18 mouse cellular contexts compared by ENCODE assay signal in genomic region chr6:85206182-85206938, GRCm38 (mm10). TPM values are rescaled to one million over a fixed set of nuclear protein-coding genes. Genes with fewer than 3 reads are reported as not detected.
DNase-seq lines count a peak whose midpoint lies in the region; ATAC-seq and TF ChIP-seq lines count a peak whose summit lies in the region.
"Had no signal": no experiment of that assay in that cellular context is flagged by ENCODE, and none has a peak within 500 bp of the region (broad histone marks: within the 10 kb centered on the region; RNA-seq: fewer than 3 reads in every experiment).

No protein-coding gene starts in this region.

- H3K27me3 ChIP-seq in forebrain, embryonic 15.5 days = no peaks in the 10 kb centered on the region
- H3K27me3 ChIP-seq in heart, embryonic 12.5 days (replicated peaks) = peaks cover 77% of the 10 kb centered on the region

- 29% methylated on average over 16 of the region's 16 CpGs for WGBS in forebrain, embryonic 15.5 days
- 26% methylated on average over 16 of the region's 16 CpGs for WGBS in heart, embryonic 12.5 days

- H3K9ac ChIP-seq in forebrain, embryonic 15.5 days (replicated peaks) = peak overlapping the region; percentile 22; the same call in 1 of the 2 replicates
- H3K9ac ChIP-seq in heart, embryonic 12.5 days = no peak overlapping the region
- H3K9ac ChIP-seq: embryonic facial prominence, embryonic 15.5 days had no signal

- H3K9me3 ChIP-seq in forebrain, embryonic 15.5 days = no peaks in the 10 kb centered on the region
- H3K9me3 ChIP-seq in heart, embryonic 12.5 days (replicated peaks) = no peaks in the 10 kb centered on the region
- H3K9me3 ChIP-seq: embryonic facial prominence, embryonic 15.5 days; megakaryocyte, embryonic 14.5 days had no signal

- TF ChIP-seq CTCF in cortical plate, adult 2 months (IDR thresholded peaks at IDR 0.05; ENCODE audit: extremely low read depth, insufficient read depth, low read length) = no peak

- TF ChIP-seq POLR2A in cortical plate, adult 2 months (IDR thresholded peaks at IDR 0.05; ENCODE audit: extremely low read depth, insufficient read depth, low read length) = no peak

- peak; percentile 61 to 65 for DNase-seq in left cerebral cortex, postnatal 14 days (ENCODE audit: low spot score in 2 of 2)
- DNase-seq in left cerebral cortex, adult 8-10 months (ENCODE audit: low spot score in 2 of 2) = no peak
- peak; percentile 30 for DNase-seq in lung, postnatal 25 days (ENCODE audit: low spot score)
- no peak for DNase-seq in MN1 (ENCODE audit: low spot score)
- DNase-seq: cerebellum, adult 9-10 months; heart, adult 18-20 months; kidney, postnatal 25 days; thymus, postnatal 4 days had no signal

- ATAC-seq in forebrain, embryonic 15.5 days (replicated peaks) = peak; percentile 55
- ATAC-seq in heart, embryonic 12.5 days (ENCODE audit: insufficient number of reproducible peaks, low FRiP score) = no peak

- peak overlapping the region; percentile 14; the same call in 1 of the 2 replicates for H3K27ac ChIP-seq in cortical plate, adult 2 months (ENCODE audit: insufficient read depth, low read length)
- H3K27ac ChIP-seq in forebrain, embryonic 15.5 days (replicated peaks) = peak overlapping the region; percentile 91
- no peak overlapping the region for H3K27ac ChIP-seq in heart, embryonic 12.5 days (ENCODE audit: poor library complexity, severe bottlenecking)
- H3K27ac ChIP-seq: embryonic facial prominence, embryonic 15.5 days had no signal

- intact Hi-C loops in left cerebral cortex, postnatal 14 days (cut with DNase I) = no loop called here

- H3K4me2 ChIP-seq in forebrain, embryonic 15.5 days (replicated peaks) = 0 out of 2 replicates have a peak overlapping the region, but pooled peaks have one; percentile 5
- no peak overlapping the region for H3K4me2 ChIP-seq in heart, embryonic 12.5 days
- H3K4me2 ChIP-seq: embryonic facial prominence, embryonic 15.5 days; liver, embryonic 11.5 days had no signal

- no peak overlapping the region for H3K4me3 ChIP-seq in cortical plate, adult 2 months (ENCODE audit: insufficient read depth, low read length)
- no peak overlapping the region for H3K4me3 ChIP-seq in forebrain, embryonic 15.5 days
- no peak overlapping the region for H3K4me3 ChIP-seq in heart, embryonic 12.5 days
- H3K4me3 ChIP-seq: embryonic facial prominence, embryonic 15.5 days; megakaryocyte, embryonic 14.5 days had no signal

- H3K36me3 ChIP-seq in forebrain, embryonic 15.5 days = peaks cover 2% of the 10 kb centered on the region; the same call in 1 of the 2 replicates
- H3K36me3 ChIP-seq in heart, embryonic 12.5 days = no peaks in the 10 kb centered on the region
- H3K36me3 ChIP-seq: embryonic facial prominence, embryonic 15.5 days had no signal

- peaks cover 8% of the 10 kb centered on the region for H3K4me1 ChIP-seq in cortical plate, adult 2 months (ENCODE audit: control insufficient read depth, insufficient read depth, low read length)
- H3K4me1 ChIP-seq in forebrain, embryonic 15.5 days = peaks cover 27% of the 10 kb centered on the region
- peaks cover 13% of the 10 kb centered on the region for H3K4me1 ChIP-seq in heart, embryonic 12.5 days (replicated peaks)

RNA-seq across cellular contexts. Expression of gene Emx1, which starts 19.1 kb away (rescaled TPM):
- total RNA-seq in left cerebral cortex, postnatal 14 days (2021) = 10 to 100 TPM; 39.9 to 41.6 TPM
- 10 to 100 TPM; 32.0 to 34.9 (median 33.8) TPM for total RNA-seq in left cerebral cortex, adult 8-10 months (2022)
- 46.4 and 51.2 TPM in 2 replicates for polyA plus RNA-seq in cortical plate, adult 2 months (2012; rRNA removed)
- polyA plus RNA-seq in forebrain, embryonic 15.5 days (2015; fragmentation: Nextera tagmentation; extraction: Ambion mirVana) = 68.9 and 78.8 TPM in 2 replicates
- not detected in 2 replicates for polyA plus RNA-seq in heart, embryonic 12.5 days (2016; fragmentation: Nextera tagmentation; extraction: Ambion mirVana)
- total RNA-seq: adrenal gland, adult 18-20 months; heart, adult 18-20 months; heart, postnatal 25 days; neutrophil, adult 5-6 weeks had no signal
- polyA plus RNA-seq: stomach, embryonic 16.5 days had no signal

Comparison
In these comparisons a context has a peak if more than half of its experiments do, and no peak if none do; other contexts are left out.
1. DNase-seq: peak in left cerebral cortex, postnatal 14 days (2 of 2) and lung, postnatal 25 days (single experiment); none in left cerebral cortex, adult 8-10 months (0 of 2) and MN1 (single experiment).
2. RNA of gene Emx1, which starts 19.1 kb away (polyA plus RNA-seq): 68.9 to 78.8 TPM in forebrain, embryonic 15.5 days and 46.4 to 51.2 TPM in cortical plate, adult 2 months; not detected in heart, embryonic 12.5 days; every median in the first group is over 10 times any median in the second.